Mouse (Mus musculus) cerebellum, adult 9-11 months (tissue): ENCODE results near the gene Dmrt1.

Experiments used
- DNase-seq: peaks from one replicate; pipeline ENCODE4 v3.0.0; 2022

The Dmrt1 gene

GRCm38 (mm10) chr19:25574431-25574830 is 69.0 kb downstream of the Dmrt1 start:
- DNase-seq: no peak

GRCm38 (mm10) chr19:25574981-25575814 is 69.8 kb downstream of the Dmrt1 start:
- DNase-seq: no peak

- no peak for DNase-seq
Measured at GRCm38 (mm10) chr19:25578358-25578757, 72.9 kb downstream of the Dmrt1 start.

DNA sequence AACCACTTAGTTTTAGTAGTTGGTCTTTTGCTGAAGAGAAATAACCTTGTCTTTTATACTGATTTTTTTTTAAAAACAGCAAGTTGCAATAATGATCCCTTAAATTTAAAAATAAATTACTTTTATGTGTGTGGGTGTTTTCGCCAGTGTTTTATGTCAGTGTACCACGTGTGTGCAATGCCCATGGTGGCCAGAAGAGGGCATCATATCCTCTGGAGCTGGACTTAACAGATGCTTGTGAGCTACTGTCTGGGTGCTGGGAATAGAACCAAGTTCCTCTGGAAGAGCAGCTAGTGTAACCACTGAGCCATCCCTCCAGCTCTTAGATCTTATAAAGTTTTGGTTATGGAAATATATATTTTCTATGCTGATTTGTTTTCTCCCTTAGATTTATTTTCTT is 74.0 kb downstream of the Dmrt1 start:
- no peak for DNase-seq

DNA sequence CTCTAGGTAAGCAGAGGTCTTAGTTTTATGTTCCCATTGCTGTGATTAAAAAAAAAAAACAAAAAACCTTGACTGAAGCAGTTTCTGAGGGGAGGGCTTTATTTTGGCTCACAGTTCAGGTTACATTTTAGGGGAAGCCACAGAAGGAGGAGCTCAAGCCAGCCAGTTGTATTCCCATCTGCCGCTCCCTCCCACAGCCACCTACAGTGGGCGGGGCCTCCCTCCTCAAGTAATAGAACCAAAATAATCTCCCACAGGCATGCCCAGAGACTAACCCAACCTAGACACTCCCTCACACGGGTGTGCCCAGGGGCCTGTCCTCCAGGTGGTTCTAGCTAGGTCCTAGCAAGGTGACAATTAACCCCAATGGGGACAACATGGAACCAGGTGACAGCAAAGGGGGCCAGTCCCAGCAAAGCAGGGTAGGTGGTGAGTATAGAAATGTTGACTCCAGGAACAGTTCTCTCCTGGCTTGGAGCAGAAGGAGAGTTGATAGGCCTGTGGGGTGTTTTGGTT is 92.4 kb downstream of the Dmrt1 start:
- DNase-seq: no peak

DNA sequence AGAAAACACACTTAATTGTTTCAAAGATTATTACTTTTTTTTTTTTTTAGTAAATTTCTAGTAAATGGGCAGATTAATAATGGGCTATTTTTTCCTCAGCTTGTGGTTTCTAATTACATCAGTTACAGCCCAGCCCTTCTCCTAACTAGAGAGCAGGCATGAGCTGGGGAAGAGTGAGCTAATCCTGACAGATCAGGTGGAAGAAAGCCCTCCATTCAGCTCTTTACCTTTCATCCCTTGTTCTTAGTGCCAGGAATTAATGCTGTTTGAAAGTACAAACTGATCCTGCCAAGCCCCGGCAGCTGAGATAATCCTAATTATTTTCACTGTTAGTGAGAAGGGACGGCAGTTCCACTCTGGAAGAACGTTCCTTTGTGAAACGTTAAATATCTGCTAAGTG is 93.2 kb downstream of the Dmrt1 start:
- no peak for DNase-seq

- no peak for DNase-seq
Measured at GRCm38 (mm10) chr19:25601966-25602365, 96.5 kb downstream of the Dmrt1 start.

- no peak for DNase-seq
Measured at GRCm38 (mm10) chr19:25607461-25608205, 102.2 kb downstream of the Dmrt1 start.

GRCm38 (mm10) chr19:25608206-25608580 is 102.8 kb downstream of the Dmrt1 start:
- DNase-seq: no peak

DNA sequence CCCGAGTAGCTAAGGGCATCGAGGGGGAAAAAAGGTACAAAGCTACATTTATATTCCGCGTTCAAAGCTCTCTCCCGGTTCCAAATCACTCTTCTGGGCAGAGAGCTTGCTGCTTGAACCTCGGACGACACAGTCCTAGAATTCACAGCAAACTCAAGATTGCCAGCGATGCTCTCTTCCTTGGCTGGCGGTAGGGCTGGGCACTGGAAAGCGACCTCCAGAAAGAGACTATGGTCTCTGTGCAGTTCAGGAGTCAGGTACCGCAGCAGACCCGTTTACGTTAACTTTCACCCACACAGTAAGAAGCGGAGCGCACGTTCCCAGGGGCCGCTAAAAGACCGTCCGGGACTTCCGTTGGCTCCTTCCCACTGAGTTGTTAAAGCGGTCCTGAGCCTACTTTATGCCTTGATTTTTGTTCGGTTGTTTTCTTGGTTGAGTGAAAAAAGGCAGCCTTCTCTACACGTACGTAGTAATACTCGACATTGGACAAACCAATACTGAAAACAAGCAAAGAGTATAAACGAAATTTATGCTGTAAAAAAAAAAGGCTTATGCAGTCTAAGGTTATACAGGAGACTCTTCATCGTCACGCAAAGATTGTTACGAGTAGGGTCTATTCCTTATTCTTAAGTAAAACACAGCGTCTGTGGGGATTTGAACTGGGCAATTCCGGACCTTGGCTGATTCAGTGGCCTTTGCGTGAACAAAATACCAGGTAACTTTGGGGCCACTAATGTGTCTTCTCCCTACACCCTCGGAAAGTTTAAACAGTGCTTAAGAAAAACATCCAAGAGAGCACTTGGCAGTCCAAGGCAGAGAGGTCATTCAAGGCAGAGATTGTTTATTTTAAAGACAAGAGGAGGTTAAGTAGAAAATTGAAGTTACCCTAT is 103.8 kb downstream of the Dmrt1 start:
- DNase-seq: no peak

DNA sequence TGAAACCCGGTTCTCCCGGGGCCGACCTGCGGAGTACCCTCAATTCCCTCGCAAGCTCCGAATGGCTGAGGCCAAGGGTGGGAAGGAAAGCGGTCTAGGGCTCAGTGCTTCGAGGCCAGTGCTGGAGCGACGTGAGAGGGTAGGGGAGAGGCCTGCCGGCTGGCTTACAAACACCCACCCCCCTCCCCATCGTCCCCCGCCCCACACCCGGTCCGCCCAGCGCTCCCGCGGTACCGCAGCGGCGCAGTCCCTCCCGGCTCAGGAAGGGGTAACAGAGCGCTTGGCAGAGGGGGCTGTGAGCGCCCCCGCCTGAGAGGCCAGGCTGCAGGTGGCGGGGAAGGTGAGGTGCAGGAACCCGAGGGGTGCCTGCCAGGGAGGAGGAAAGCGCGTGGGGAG is 104.6 kb downstream of the Dmrt1 start, which contains the start of gene Dmrt3:
TSS of gene Dmrt3 (plus strand) at position 287 of the 396 bp plus-strand sequence.
- no peak for DNase-seq

- peak; percentile 11 for DNase-seq
Measured at GRCm38 (mm10) chr19:25610411-25611111, 105.1 kb downstream of the Dmrt1 start.

DNA sequence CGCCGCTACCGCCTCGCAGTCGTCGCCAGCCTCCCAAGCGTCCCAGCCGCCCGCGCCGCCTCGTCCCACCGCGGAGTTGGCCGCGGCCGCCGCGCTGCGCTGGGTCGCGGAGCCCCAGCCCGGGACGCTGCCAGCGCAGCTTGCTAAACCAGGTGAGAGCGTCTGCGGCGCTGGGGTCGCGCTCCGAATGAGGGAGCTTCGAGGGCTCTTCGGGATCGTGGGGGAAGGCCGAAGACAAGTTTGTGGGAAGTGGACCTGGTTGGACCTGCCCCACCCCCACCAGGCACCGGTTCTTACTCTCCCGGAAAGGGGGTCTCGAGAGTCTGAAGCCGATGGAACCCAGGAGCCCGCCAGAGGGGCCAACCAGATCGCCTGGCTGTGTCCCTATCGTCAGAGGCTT is 105.7 kb downstream of the Dmrt1 start:
- DNase-seq: no peak

- no peak for DNase-seq
Measured at GRCm38 (mm10) chr19:25611876-25612805, 106.7 kb downstream of the Dmrt1 start.

- DNase-seq: no peak
Measured at GRCm38 (mm10) chr19:25612806-25613295, 107.4 kb downstream of the Dmrt1 start.

DNA sequence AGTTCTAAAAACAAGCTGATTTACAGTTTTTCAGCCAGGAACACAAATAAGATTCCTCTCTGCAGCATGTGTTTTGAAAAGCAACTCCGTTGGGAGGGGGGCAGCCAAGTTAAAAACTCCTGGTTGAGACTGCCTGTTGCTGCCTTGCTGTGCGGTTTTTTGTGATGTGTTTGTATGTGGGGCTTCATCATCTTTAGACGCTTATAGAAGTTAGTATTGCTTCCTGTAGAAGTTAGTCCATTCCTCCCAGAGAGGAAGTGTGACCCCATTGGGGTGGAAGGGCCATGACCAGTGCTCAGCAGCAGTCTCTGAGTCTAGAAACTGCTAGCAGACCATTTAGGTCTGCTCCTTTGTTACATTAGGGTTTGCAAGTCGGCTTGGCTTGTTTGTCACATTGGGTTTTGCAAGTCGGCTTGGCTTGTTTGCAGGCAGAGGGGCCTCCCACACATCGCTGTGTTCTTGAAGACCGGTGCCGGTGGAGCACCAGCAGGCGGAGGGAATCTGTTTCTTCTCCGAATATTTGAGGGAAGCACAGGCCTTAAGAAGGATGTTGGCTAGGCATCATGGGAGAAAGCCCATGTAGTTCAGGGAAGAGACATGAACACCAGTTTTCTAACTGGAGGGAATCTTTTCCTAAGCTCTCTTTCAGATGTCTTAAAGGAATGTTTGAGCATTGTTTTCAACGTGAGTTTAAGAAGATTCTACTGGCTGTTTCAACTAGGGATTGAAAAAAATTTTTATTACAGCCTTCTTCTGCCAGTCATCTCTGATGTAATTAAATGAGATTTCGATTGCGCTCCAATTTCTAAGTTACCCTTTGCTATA is 108.3 kb downstream of the Dmrt1 start:
- DNase-seq: no peak

GRCm38 (mm10) chr19:25615889-25616288 is 110.5 kb downstream of the Dmrt1 start:
- DNase-seq: no peak

GRCm38 (mm10) chr19:25622291-25623251 is 117.2 kb downstream of the Dmrt1 start:
- DNase-seq: peak; percentile 20

GRCm38 (mm10) chr19:25628490-25628889 is 123.1 kb downstream of the Dmrt1 start:
- peak; percentile 27 for DNase-seq
